Mouse (Mus musculus) lung, embryonic 15.5 days (tissue): ENCODE measurements at regions not wholly inside any gene's neighbourhood (a gene's known extent, or its start where the extent isn't known, plus 50 kb on each side); places are given as distances from the start of the nearest gene placed in this dataset.
A peak's percentile ranks its signal among the peaks of the same experiment; 100 is the strongest.

Experiments
- ATAC-seq: fragments of 200-750 bp; cut with Nextera tagmentation; 2 replicates; pipeline ENCODE4 v1.8.0; 2017; ENCODE audit warnings: moderate number of reproducible peaks, borderline replicate concordance; ENCODE audit not compliant: low FRiP score, low TSS enrichment; ENCODE audit errors: extremely low read depth
- H3K27ac ChIP-seq: fragments of 300-500 bp; sonication (generic); 2 replicates; pipeline ENCODE4 v1.5.1; 2015; ENCODE audit warnings: moderate library complexity, mild to moderate bottlenecking, inconsistent platforms
- H3K27me3 ChIP-seq: fragments of 300-500 bp; sonication (generic); 2 replicates; pipeline ENCODE4 v1.6.1; 2015; ENCODE audit warnings: inconsistent platforms
- H3K36me3 ChIP-seq: fragments of 300-500 bp; sonication (generic); 2 replicates; pipeline ENCODE4 v1.6.1; 2015; ENCODE audit warnings: inconsistent platforms
- H3K4me1 ChIP-seq: fragments of 300-500 bp; sonication (generic); 2 replicates; pipeline ENCODE4 v1.6.1; 2015; ENCODE audit warnings: inconsistent platforms
- H3K4me2 ChIP-seq: fragments of 300-500 bp; sonication (generic); 2 replicates; pipeline ENCODE4 v1.6.1; 2015; ENCODE audit warnings: inconsistent platforms, mild to moderate bottlenecking, moderate library complexity
- H3K4me3 ChIP-seq: fragments of 300-500 bp; sonication (generic); 2 replicates; pipeline ENCODE4 v1.5.1; 2015; ENCODE audit warnings: mild to moderate bottlenecking, inconsistent platforms
- H3K9ac ChIP-seq: fragments of 300-500 bp; sonication (generic); 2 replicates; pipeline ENCODE4 v1.6.1; 2015; ENCODE audit warnings: inconsistent platforms
- H3K9me3 ChIP-seq: fragments of 300-500 bp; sonication (generic); 2 replicates; pipeline ENCODE4 v1.6.1; 2016; ENCODE audit warnings: inconsistent platforms
- WGBS: fragments of 180-500 bp; shearing (Covaris S2); methylation state at CpG from one replicate; pipeline ENCODE4 v1.1.7; 2015; 5-methylcytosine and 5-hydroxymethylcytosine counted together

DNA sequence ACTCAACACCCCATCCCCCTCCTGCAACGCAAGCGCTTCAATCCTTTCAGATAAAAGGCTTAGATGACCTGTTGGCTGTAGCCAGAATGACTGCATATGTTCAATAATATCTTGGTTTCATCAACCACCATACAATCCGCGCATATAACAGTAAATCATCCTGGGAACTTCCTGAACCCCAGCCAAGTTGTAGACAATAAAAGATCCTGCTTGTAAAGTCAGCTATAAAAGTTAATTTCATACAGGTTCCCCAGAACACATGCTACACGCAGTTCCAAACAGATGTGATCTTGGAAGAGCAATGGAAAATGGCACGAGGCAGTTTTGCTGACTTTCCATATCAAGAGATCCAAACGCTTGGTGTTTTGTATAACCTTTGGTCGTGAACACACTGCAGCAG, 342.5 kb upstream of the Jarid2 start:
- H3K27me3 ChIP-seq = no peaks in the 10 kb centered on the region
- H3K4me1 ChIP-seq = no peaks in the 10 kb centered on the region
- ATAC-seq = no peak
- no peak overlapping the region for H3K9ac ChIP-seq
- no peaks in the 10 kb centered on the region for H3K36me3 ChIP-seq
- no peaks in the 10 kb centered on the region for H3K9me3 ChIP-seq
- H3K27ac ChIP-seq = no peak overlapping the region
- 67% methylated on average over 8 of the region's 8 CpGs for WGBS
- no peak overlapping the region for H3K4me2 ChIP-seq
- no peak overlapping the region for H3K4me3 ChIP-seq

DNA sequence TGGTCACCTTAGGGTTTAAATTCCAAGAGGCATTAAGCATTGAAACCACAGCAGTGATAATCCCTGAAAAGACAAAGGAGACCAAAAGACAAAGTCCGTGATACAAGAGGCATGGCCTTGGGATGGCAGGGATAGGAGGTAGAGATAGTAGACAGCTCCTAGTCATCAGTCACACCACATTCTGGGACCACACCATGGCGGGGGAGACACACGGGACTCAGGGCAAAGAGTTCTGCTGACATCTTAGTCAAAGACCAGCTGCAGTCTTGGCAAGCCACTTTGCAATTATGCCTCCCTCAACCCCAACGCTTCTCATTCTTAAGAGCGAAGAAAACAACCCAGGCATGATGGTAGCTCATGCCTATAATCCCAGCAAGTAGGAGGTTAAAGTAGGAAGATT, 339.6 kb upstream of the Jarid2 start:
- Histone ChIP-seq H3K36me3 (no peaks in the 10 kb centered on the region), H3K9ac (no peak overlapping the region), H3K4me3 (no peak overlapping the region), H3K4me2 (no peak overlapping the region), H3K27me3 (no peaks in the 10 kb centered on the region), H3K9me3 (no peaks in the 10 kb centered on the region), H3K27ac (no peak overlapping the region), H3K4me1 (no peaks in the 10 kb centered on the region)
- WGBS = 78% methylated on average over 5 of the region's 5 CpGs
- ATAC-seq = no peak

DNA sequence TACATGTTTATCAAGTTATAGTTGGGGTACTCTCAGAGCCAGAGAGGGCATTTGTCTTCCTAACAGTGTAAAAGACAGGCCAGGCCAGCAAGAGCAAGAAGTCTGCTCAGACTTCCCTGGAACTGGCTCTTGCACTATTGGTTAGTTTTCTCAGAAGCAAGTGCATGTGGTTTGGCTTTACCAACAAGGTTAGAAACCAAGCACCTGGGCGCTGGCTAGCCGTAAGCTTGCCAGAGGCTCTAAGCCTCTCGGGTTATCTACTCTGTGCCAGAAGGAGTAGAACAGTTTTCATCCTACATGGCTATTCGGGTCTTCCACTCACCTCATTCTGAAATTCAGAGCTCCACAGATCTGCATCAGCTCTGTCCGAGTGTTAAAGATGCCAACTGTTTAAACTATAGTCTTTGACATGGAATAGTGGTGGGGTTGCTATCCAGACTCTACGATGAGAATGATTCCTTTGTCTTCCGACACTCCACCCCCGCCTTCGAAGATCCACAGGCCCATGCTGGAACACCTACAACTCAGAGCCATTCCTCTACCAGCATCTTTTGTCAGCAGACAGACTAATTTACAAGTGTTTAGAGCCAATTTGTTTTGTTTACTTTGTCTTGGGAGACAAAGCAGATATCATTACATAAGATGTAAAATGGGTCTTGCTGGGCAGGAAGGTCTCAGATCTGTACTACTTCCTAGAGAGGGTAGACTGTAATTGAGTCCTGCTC, 338.4 kb upstream of the Jarid2 start:
- no peaks in the 10 kb centered on the region for H3K36me3 ChIP-seq
- H3K4me3 ChIP-seq = no peak overlapping the region
- H3K9me3 ChIP-seq = no peaks in the 10 kb centered on the region
- no peak overlapping the region for H3K4me2 ChIP-seq
- WGBS = 85% methylated on average over 9 of the region's 9 CpGs
- H3K4me1 ChIP-seq = no peaks in the 10 kb centered on the region
- no peak for ATAC-seq
- H3K27ac ChIP-seq = no peak overlapping the region
- H3K27me3 ChIP-seq = no peaks in the 10 kb centered on the region
- no peak overlapping the region for H3K9ac ChIP-seq

DNA sequence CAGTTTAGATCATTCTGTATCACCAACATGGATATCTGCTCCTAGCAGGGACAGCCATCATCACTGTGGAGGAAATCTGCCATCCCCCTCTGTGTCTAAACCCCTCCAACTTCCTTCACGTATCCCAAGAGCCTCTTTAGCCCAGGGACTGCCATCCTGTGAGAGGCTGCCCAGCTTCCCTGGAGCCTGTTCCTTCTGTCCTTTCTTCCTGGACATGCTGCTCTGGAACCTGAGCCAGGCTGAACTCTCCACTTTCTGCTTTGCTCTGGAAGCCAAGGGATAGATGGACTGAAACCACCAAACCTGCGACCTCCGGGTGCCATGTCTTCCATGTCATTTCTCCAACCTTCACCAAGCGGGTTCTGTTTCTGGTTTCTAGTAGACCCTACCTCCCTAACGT, 335.3 kb upstream of the Jarid2 start:
- no peaks in the 10 kb centered on the region for H3K27me3 ChIP-seq
- H3K4me3 ChIP-seq = no peak overlapping the region
- 88% methylated on average over 5 of the region's 5 CpGs for WGBS
- H3K36me3 ChIP-seq = no peaks in the 10 kb centered on the region
- H3K27ac ChIP-seq = no peak overlapping the region
- H3K4me2 ChIP-seq = no peak overlapping the region
- no peak for ATAC-seq
- H3K9ac ChIP-seq = no peak overlapping the region
- H3K4me1 ChIP-seq = no peaks in the 10 kb centered on the region
- H3K9me3 ChIP-seq = no peaks in the 10 kb centered on the region

DNA sequence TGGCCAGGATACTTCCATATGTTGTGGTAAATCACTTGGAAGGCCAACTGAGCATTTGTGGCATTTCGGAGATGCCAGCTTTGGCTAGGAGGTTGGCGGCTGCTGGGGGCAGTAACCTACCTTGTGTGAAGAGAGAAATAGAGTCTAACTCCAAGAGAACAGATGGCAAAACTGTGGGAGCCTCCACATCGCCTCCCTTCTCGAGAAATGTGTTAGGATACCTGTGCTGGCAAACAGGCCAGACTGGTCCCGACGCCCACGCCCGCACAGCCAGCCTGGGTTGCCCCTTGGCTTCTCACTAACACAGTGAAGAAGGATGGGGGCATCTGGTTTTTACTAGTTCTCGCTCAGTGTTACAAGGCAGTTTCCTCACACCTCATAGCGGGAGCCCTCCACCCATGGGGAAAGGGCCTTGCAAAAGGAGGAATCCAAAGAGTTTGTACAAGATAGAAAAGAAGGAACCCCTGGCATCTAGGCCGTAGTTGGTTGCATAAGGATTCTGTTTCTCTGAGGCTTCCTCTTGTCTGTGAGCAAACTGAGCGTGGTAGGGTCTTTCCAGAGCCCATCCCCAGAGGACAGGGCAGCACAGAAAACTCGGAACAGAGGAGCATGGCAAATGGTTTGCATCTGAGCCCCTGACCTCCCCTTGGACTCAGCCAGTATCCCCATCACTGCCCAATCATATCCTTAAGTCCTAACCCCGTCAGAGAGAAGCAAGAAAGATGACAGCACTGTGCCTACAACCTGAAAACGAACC, 330.5 kb upstream of the Jarid2 start:
- H3K4me2 ChIP-seq = no peak overlapping the region
- H3K4me1 ChIP-seq = peaks cover 6% of the 10 kb centered on the region; the same call in 1 of the 2 replicates
- H3K36me3 ChIP-seq = no peaks in the 10 kb centered on the region
- H3K27me3 ChIP-seq = no peaks in the 10 kb centered on the region
- H3K9me3 ChIP-seq = no peaks in the 10 kb centered on the region
- no peak overlapping the region for H3K9ac ChIP-seq
- WGBS = 78% methylated on average over 15 of the region's 15 CpGs
- no peak for ATAC-seq
- no peak overlapping the region for H3K4me3 ChIP-seq
- no peak overlapping the region for H3K27ac ChIP-seq

DNA sequence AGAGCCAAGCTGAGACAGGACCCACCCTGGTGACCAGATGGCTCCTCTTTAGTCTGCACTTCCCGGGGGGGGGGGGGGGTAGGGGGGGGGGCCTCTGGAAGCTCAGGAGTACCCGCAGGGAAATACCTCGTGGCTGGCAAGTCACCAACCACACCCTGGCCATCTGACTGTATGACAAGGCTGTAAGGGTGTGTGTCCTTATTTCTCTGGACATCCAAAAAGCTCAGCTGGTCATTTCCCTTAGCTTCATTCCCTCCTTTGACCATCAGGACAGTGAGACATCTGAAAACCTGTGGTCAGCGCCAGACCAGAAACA, 329.9 kb upstream of the Jarid2 start:
- Histone ChIP-seq H3K27me3 (no peaks in the 10 kb centered on the region), H3K27ac (0 out of 2 replicates have a peak overlapping the region, but pooled peaks have one; percentile 18), H3K4me3 (no peak overlapping the region), H3K9me3 (no peaks in the 10 kb centered on the region), H3K36me3 (no peaks in the 10 kb centered on the region), H3K4me2 (no peak overlapping the region), H3K4me1 (peaks cover 8% of the 10 kb centered on the region; the same call in 1 of the 2 replicates), H3K9ac (no peak overlapping the region)
- ATAC-seq = no peak
- 48% methylated on average over 4 of the region's 4 CpGs for WGBS

DNA sequence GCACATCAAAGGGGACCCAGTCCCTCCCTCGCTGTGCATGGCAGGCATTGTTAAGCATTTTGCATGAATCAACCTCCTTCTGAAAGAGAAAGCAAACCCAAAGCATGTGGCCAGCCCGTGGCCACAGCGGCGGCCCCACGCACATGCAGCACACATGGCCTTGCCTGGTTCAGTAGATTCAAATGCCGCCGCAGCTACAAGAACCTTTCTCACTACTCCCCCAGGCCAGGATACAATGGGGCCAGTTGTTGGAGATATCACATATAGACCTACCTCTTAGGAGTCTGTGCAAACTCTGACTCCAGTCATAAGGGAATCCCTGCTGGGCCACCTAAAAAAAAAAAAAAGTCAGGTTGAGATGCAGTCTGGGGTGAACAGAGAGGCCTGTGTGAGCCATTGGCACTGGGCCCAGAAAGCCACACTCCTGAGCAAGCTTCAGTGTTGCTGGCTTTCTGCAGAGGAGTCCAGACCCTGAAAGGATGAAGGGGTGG, 329.4 kb upstream of the Jarid2 start:
- H3K36me3 ChIP-seq = no peaks in the 10 kb centered on the region
- 65% methylated on average over 7 of the region's 7 CpGs for WGBS
- peaks cover 8% of the 10 kb centered on the region; the same call in 1 of the 2 replicates for H3K4me1 ChIP-seq
- H3K4me3 ChIP-seq = no peak overlapping the region
- H3K27me3 ChIP-seq = no peaks in the 10 kb centered on the region
- no peaks in the 10 kb centered on the region for H3K9me3 ChIP-seq
- no peak overlapping the region for H3K4me2 ChIP-seq
- H3K9ac ChIP-seq = no peak overlapping the region
- peak; percentile 27; the same call in 1 of the 2 replicates for ATAC-seq
- 0 out of 2 replicates have a peak overlapping the region, but pooled peaks have one; percentile 18 for H3K27ac ChIP-seq

DNA sequence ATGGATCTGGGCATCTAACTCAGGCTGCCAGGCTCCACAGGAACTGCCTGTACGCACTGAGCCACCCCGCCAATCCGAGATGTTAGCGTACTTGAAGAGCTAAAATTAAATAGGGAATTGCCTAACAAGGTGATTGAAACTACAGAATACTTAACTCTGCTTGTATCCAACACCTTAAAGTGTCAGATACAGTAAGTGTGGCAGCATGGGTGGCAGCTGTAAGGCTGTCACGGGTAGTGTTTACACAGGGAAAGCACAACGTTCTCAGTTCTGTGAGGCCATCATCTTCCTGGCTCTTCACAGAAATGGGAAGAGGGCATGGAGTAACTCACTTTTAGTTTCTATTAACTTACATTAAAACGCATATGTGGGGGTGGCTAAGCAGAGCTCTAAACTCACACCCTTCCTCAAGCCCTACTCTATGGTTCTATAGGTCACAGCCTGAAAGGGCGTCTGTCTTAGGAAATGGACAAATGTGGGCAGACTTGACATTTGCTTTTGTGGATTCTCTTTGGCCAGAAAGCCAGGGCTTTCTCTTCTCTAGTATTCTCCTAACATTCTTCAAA, 325.2 kb upstream of the Jarid2 start:
- H3K4me1 ChIP-seq = peaks cover 8% of the 10 kb centered on the region
- H3K4me3 ChIP-seq = no peak overlapping the region
- H3K9me3 ChIP-seq = no peaks in the 10 kb centered on the region
- no peak for ATAC-seq
- no peaks in the 10 kb centered on the region for H3K27me3 ChIP-seq
- H3K27ac ChIP-seq = no peak overlapping the region
- H3K4me2 ChIP-seq = no peak overlapping the region
- WGBS = 30% methylated on average over 8 of the region's 8 CpGs
- H3K9ac ChIP-seq = no peak overlapping the region
- H3K36me3 ChIP-seq = no peaks in the 10 kb centered on the region

DNA sequence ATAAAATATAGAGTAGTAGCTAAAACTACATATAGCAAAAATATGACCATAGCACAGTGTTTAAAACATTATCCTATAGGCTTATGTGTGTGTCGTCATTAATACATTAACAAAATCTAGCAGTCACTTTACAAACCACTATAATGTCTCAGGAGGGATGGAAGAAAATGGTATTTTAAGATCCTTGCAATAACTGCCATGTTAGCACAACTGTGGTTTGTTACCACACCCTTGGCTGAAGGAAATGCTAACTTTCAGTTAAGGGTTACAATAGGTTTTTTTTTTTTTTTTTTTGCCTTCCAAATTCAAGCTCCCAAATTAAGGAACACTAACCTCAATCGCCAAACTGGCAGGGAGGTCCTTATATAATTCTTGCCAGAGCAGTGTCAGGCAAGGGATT, 322.0 kb upstream of the Jarid2 start:
- H3K9me3 ChIP-seq = no peaks in the 10 kb centered on the region
- H3K27me3 ChIP-seq = no peaks in the 10 kb centered on the region

DNA sequence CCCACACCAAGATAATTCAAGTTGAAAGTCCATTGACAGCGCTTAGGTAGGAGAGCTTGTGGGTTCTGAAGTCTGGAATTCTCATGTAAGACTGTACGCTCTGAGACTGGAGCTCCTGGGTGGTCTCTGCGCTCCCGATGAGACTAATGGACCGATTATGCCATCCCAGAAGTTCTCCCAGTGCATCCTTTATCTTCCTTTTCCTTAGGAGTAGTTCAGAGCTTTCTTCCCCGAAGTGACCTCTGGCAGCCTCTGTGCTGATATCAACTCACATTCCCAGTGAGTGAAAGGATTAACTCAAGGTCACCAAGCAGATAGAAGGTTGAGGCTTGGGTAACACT, 320.7 kb upstream of the Jarid2 start:
- Histone ChIP-seq H3K9me3 (no peaks in the 10 kb centered on the region), H3K4me1 (peaks cover 7% of the 10 kb centered on the region; the same call in 1 of the 2 replicates), H3K4me3 (no peak overlapping the region), H3K27ac (no peak overlapping the region), H3K27me3 (no peaks in the 10 kb centered on the region), H3K9ac (no peak overlapping the region), H3K4me2 (no peak overlapping the region), H3K36me3 (no peaks in the 10 kb centered on the region)
- ATAC-seq = no peak
- 64% methylated on average over 6 of the region's 6 CpGs for WGBS

More for the DNA sequence above, 322.0 kb upstream of the Jarid2 start:
- Histone ChIP-seq H3K9ac (no peak overlapping the region), H3K36me3 (no peaks in the 10 kb centered on the region), H3K4me2 (no peak overlapping the region), H3K4me1 (peaks cover 7% of the 10 kb centered on the region; the same call in 1 of the 2 replicates), H3K4me3 (no peak overlapping the region), H3K27ac (no peak overlapping the region)
- WGBS = 78% methylated on average over 2 of the region's 2 CpGs
- ATAC-seq = no peak

DNA sequence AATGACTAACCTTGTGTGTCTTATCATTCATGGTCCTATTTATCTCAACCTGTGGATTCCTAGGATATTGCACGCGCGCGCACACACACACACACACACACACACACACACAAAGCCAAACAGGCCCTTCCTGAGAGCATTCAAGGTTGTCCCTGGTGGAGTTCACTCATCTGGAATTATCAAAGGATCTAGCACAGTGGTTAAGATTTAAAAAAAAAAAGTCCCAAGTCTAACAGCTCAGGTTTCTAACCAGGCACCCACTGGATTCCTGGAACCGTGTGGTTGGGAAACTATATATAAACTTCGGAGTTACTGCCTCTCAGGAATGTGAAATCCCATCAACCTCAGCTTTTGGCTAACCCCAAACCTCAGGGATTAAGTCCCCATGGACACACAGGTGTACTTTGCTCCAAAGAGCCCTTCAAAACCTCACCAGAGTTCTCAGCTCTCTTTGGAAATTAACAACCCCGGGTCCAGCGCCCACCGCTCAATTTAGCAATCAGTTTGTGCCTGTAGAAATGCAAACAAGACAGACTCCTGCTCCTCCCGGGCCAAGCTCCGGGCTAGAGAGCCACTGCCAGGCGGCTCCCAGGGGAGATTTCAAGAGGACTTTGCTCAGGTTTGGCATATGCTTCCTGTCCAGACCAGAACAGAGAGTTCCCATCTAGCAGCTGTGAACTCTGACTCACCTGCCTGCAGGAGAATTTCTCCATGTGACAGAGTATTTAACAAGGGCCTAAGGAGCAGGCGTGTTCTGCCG, 320.1 kb upstream of the Jarid2 start:
- H3K9me3 ChIP-seq = no peaks in the 10 kb centered on the region
- 52% methylated on average over 14 of the region's 14 CpGs for WGBS
- H3K36me3 ChIP-seq = no peaks in the 10 kb centered on the region
- H3K4me1 ChIP-seq = peaks cover 5% of the 10 kb centered on the region; the same call in 1 of the 2 replicates
- peak overlapping the region; percentile 43; the same call in 1 of the 2 replicates for H3K27ac ChIP-seq
- H3K4me3 ChIP-seq = no peak overlapping the region
- no peak for ATAC-seq
- no peaks in the 10 kb centered on the region for H3K27me3 ChIP-seq
- H3K9ac ChIP-seq = no peak overlapping the region
- no peak overlapping the region for H3K4me2 ChIP-seq
